Mouse (Mus musculus) G1E (cell line): Measurements from ENCODE around the gene Ccdc27. TPM values are rescaled to one million over a fixed set of nuclear protein-coding genes. Genes with fewer than 3 reads are reported as not detected.

Experiments used
- ATAC-seq: 2 replicates; pipeline ENCODE4 v1.8.0; 2016; ENCODE audit warnings: mild to moderate bottlenecking; ENCODE audit not compliant: insufficient number of reproducible peaks, poor library complexity, low FRiP score, severe bottlenecking; ENCODE audit errors: extremely low read depth
- DNase-seq: peaks from one replicate; pipeline ENCODE4 v3.0.0; 2012; ENCODE audit warnings: low spot score
- H3K27me3 ChIP-seq: 2 replicates; pipeline ENCODE4 v1.6.1; 2012; ENCODE audit warnings: mild to moderate bottlenecking, low read length, inconsistent platforms; ENCODE audit not compliant: insufficient read depth
- H3K36me3 ChIP-seq: replicated peaks from 2 replicates; pipeline ENCODE3; 2012; ENCODE audit warnings: mild to moderate bottlenecking, inconsistent platforms
- H3K4me1 ChIP-seq: 2 replicates; pipeline ENCODE4 v1.6.1; 2012; ENCODE audit warnings: low read depth, low read length, inconsistent platforms, mixed read lengths; ENCODE audit not compliant: insufficient read depth
- H3K4me3 ChIP-seq: 2 replicates; pipeline ENCODE4 v1.5.1; 2012; ENCODE audit warnings: low read depth, mild to moderate bottlenecking, inconsistent platforms, low read length, moderate library complexity, mixed read lengths
- H3K9me3 ChIP-seq: replicated peaks from 2 replicates; pipeline ENCODE4 v1.6.1; 2012; ENCODE audit warnings: inconsistent platforms
- CTCF ChIP-seq: IDR thresholded peaks from 2 replicates; pipeline ENCODE4 v1.5.1; 2012; ENCODE audit warnings: low read depth, low read length, inconsistent platforms, mixed read lengths
- GATA1 ChIP-seq: IDR thresholded peaks from 2 replicates; pipeline ENCODE4 v1.6.1; 2012; ENCODE audit warnings: borderline replicate concordance, low read length, inconsistent platforms, mixed read lengths
- GATA2 ChIP-seq: IDR thresholded peaks from 2 replicates; pipeline ENCODE4 v1.6.1; 2012; ENCODE audit warnings: low read depth, low read length, inconsistent platforms, borderline replicate concordance
- POLR2AphosphoS5 ChIP-seq: IDR thresholded peaks from 2 replicates; pipeline ENCODE4 v1.6.1; 2012; ENCODE audit warnings: low read depth, low read length, inconsistent platforms; ENCODE audit not compliant: insufficient replicate concordance
- TAL1 ChIP-seq: conservative IDR thresholded peaks from 2 replicates; pipeline ENCODE4 v1.6.1; 2012; ENCODE audit warnings: low read depth, low read length, inconsistent platforms, mixed read lengths
- polyA plus RNA-seq: library from polyadenylated mRNA; stranded (reverse); fragments of >175 nt; gene quantifications from 2 replicates; pipeline ENCODE4 v1.2.3, GENCODE M21; 2012
- total RNA-seq, 2 experiments: library from RNA; stranded (forward) in 1 of 2; stranded (reverse) in 1 of 2; fragments of 200-1000 nt in 1 of 2; fragments of >200 nt in 1 of 2; fragmentation: Nextera tagmentation in 1 of 2; gene quantifications; 2 replicates each; pipeline ENCODE4 v1.2.3; 2014 to 2017

Ccdc27 gene
- total and polyA plus RNA-seq, 3 experiments: not detected

DNA sequence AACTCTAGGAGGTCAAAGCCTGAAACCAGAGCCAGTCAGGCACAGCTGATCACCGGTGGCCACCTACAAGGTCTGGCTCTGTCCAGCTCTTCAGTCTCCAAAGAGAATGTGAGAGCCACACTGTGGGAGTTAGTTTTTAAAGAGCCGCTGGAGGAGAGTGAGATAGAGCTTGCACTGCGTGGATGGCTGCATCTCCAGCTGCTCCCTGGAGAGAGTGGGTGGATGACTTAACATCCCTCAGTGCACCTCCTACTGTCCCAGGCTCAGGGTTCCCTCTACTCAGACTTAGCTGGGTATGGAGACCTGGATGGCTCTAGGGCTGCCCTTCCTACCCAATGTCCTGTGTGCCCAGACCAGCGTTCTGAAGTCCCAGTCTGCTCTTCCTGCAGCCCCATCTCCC lies 37.7 kb upstream of the Ccdc27 start:
- Histone ChIP-seq H3K9me3 (peaks cover 66% of the 10 kb centered on the region), H3K4me3 (no peak overlapping the region), H3K36me3 (no peaks in the 10 kb centered on the region), H3K27me3 (no peaks in the 10 kb centered on the region), H3K4me1 (no peaks in the 10 kb centered on the region)
- ATAC-seq: no peak
- TF ChIP-seq CTCF: no peak
- TF ChIP-seq TAL1: no peak
- TF ChIP-seq GATA2: no peak
- TF ChIP-seq POLR2AphosphoS5: no peak
- no peak for TF ChIP-seq GATA1
- DNase-seq: no peak

DNA sequence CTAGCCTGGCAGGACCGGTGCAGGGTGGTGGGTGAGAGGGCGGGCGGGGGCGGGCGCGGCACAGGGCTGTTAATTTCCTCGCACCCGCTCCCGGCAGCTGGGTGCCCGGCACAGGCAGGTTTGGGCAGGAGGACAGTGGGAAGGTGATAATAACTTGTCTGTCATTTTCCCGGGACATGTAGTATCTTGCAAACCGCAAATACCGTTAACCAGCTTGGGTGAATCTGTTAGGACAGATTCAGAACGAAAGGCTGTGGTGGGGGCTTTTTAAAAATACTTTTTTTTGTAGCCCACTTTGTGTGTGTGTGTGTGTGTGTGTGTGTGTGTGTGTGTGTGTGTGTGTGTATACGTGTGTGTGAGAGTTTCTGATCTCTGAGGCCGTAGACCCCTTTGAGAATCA lies 29.5 kb upstream of the Ccdc27 start:
- Histone ChIP-seq H3K4me3 (no peak overlapping the region), H3K27me3 (peaks cover 1% of the 10 kb centered on the region; the same call in 1 of the 2 replicates), H3K9me3 (peaks cover 16% of the 10 kb centered on the region), H3K36me3 (no peaks in the 10 kb centered on the region), H3K4me1 (no peaks in the 10 kb centered on the region)
- no peak for ATAC-seq
- DNase-seq: no peak
- TF ChIP-seq CTCF (no peak), POLR2AphosphoS5 (no peak), TAL1 (no peak), GATA1 (no peak), GATA2 (no peak)

DNA sequence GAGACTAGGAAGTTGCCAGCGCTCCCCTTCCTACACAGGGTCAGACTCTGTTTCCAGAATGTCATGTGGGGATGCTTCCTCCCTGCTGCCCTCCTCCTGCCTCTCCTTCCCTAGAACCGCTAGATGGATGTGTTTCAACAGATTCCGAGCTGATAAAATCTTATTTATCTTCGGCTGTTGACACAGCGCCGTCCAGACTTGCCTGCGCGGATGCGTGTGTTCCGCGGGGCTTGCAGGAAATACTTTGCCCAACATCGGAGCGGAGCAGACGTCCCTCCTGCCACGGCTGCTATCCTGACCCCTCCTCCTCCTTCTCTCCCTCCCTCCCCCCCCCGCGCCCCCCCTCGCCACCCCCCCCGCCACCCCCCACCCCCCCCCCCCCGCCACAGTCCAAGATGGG lies 29.0 kb upstream of the Ccdc27 start:
- no peak for TF ChIP-seq GATA1
- TF ChIP-seq TAL1: no peak
- no peak for TF ChIP-seq POLR2AphosphoS5
- no peak for TF ChIP-seq GATA2
- TF ChIP-seq CTCF: no peak
- Histone ChIP-seq H3K27me3 (peaks cover 4% of the 10 kb centered on the region; the same call in 1 of the 2 replicates), H3K4me1 (no peaks in the 10 kb centered on the region), H3K36me3 (no peaks in the 10 kb centered on the region), H3K4me3 (no peak overlapping the region), H3K9me3 (peaks cover 16% of the 10 kb centered on the region)
- ATAC-seq (no peak), DNase-seq (no peak)

DNA sequence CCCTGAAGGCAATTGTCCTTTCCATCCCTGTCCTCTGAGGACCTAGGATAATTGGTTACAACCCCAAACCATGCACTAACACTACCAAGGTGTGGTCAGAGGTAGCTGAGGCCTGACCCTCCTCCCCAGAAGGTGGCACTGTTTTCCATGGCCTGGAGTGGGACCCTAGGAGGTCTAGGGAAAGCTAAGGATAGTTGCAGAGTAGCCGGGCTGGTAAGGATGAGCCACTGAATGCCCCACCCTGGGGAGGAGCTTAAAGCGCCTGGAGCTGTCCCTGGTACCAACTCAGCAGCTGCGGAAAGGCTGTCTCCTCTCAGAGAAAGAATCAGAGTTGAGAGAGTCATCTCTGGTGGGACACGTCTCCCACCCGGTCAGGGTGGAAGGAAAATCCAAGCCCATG lies 28.4 kb upstream of the Ccdc27 start:
- DNase-seq (no peak), ATAC-seq (no peak)
- H3K4me3 ChIP-seq: no peak overlapping the region
- no peaks in the 10 kb centered on the region for H3K36me3 ChIP-seq
- TF ChIP-seq GATA1: no peak
- no peak for TF ChIP-seq POLR2AphosphoS5
- TF ChIP-seq GATA2: no peak
- TF ChIP-seq TAL1: no peak
- no peak for TF ChIP-seq CTCF
- H3K27me3 ChIP-seq: peaks cover 6% of the 10 kb centered on the region; the same call in 1 of the 2 replicates
- no peaks in the 10 kb centered on the region for H3K4me1 ChIP-seq
- H3K9me3 ChIP-seq: peaks cover 16% of the 10 kb centered on the region

DNA sequence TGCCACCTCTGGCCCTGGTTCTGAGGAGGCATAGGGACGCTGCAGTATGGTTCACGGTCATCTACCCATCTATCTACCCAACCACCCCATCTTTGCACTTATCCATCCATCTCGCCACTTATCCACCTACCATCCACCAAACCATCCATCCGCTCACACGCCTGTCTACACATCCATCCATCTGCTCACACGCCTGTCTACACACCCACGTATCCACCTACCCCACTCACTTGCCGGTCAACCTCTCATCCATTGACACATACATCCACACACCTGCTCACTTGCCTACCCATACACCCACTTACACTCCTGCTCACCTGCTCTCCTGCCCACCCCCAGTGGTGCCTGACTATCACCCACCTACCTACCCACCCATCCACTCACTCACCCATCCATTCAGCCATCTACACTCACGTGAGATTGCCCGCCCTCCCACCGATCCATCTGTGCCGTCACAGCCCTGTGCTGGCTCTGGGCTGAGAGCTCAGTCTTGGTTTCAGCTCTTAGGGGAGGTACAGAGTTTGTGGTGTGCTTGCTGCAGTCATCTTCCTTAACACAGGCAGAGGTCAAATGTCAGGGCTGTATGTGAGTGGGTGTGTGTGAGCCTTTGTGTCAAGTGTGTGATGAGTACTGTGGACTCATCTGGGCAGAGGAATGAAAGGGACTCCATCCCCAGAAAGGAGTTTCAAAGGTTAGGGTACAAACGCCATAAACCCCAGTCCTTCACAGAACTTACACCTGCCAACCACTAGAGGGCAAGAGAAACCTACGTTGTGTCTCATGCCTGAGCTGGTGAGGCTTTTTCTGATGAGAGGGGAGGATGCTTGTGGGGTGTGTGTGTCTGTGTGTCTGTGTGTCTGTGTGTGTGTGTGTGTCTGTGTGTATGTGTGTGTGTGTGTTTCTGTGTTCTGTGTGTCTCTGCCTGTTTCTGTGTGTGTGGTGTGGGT lies 22.6 kb upstream of the Ccdc27 start:
- ATAC-seq: peak; percentile 69
- no peaks in the 10 kb centered on the region for H3K9me3 ChIP-seq

DNA sequence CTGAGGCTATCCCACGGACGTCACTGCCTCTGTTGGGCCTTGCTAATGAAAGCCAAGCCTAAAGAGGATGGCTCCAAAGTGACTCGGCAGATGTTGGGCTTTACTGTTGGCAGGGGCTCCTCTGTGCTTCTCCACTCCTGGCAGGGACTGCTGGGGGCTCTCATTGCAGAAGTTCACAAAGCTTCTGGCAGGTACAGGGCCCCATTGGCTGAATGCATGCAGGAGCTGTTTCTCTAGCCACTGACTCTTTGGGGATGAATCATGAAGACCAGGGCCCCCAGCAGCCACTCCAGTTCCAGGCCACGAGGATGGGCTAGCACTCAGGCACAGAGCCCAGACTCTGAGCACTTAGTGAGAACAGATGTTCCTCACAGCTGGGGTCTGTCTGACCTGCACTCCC lies 15.2 kb upstream of the Ccdc27 start:
- no peak for ATAC-seq
- no peak overlapping the region for H3K4me3 ChIP-seq
- H3K4me1 ChIP-seq: no peaks in the 10 kb centered on the region
- H3K27me3 ChIP-seq: peaks cover 2% of the 10 kb centered on the region; the same call in 1 of the 2 replicates
- H3K36me3 ChIP-seq: no peaks in the 10 kb centered on the region
- no peak for DNase-seq
- no peaks in the 10 kb centered on the region for H3K9me3 ChIP-seq
- TF ChIP-seq TAL1 (no peak), GATA1 (no peak), GATA2 (no peak), CTCF (no peak), POLR2AphosphoS5 (no peak)

More for the DNA sequence above, 22.6 kb upstream of the Ccdc27 start:
- Histone ChIP-seq H3K4me3 (no peak overlapping the region), H3K36me3 (no peaks in the 10 kb centered on the region), H3K27me3 (peaks cover 12% of the 10 kb centered on the region; the same call in 1 of the 2 replicates), H3K4me1 (0 out of 2 replicates have a peak, but pooled peaks cover 2% of the 10 kb centered on the region)
- TF ChIP-seq CTCF (peak; percentile 81), TAL1 (no peak), GATA1 (no peak), POLR2AphosphoS5 (no peak), GATA2 (no peak)
- peak; percentile 51 for DNase-seq
